Mouse (Mus musculus) lung, postnatal 0 days (tissue): ENCODE measurements around the gene Cd180. TPM values are rescaled to one million over a fixed set of nuclear protein-coding genes. Genes with fewer than 3 reads are reported as not detected.

Experiments used
- ATAC-seq: fragments of 200-750 bp; cut with Nextera tagmentation; 2 replicates; pipeline ENCODE4 v1.8.0; 2017; ENCODE audit warnings: moderate library complexity
- DNase-seq: peaks from one replicate; pipeline ENCODE4 v3.0.0-alpha.2; 2016; ENCODE audit warnings: low spot score
- H3K27ac ChIP-seq: fragments of 300-500 bp; sonication (generic); 2 replicates; pipeline ENCODE4 v1.5.1; 2014; ENCODE audit warnings: antibody characterized with exemption, mild to moderate bottlenecking, low read length, mixed read lengths
- H3K27me3 ChIP-seq: fragments of 300-500 bp; sonication (generic); replicated peaks from 2 replicates; pipeline ENCODE4 v1.6.1; 2014; ENCODE audit warnings: low read length, mixed read lengths; ENCODE audit not compliant: insufficient read depth
- H3K36me3 ChIP-seq: fragments of 300-500 bp; sonication (generic); 2 replicates; pipeline ENCODE4 v1.6.1; 2014; ENCODE audit warnings: low read length, mixed read lengths; ENCODE audit not compliant: insufficient read depth
- H3K4me1 ChIP-seq: fragments of 300-500 bp; sonication (generic); 2 replicates; pipeline ENCODE4 v1.6.1; 2014; ENCODE audit warnings: antibody characterized with exemption, low read depth, low read length, mixed read lengths; ENCODE audit not compliant: insufficient read depth
- H3K4me2 ChIP-seq: fragments of 300-500 bp; sonication (generic); replicated peaks from 2 replicates; pipeline ENCODE4 v1.6.1; 2014; ENCODE audit warnings: low read depth, mild to moderate bottlenecking, low read length, moderate library complexity, mixed read lengths
- H3K4me3 ChIP-seq: fragments of 300-500 bp; sonication (generic); 2 replicates; pipeline ENCODE4 v1.5.1; 2014; ENCODE audit warnings: low read depth, low read length
- H3K9ac ChIP-seq: fragments of 300-500 bp; sonication (generic); replicated peaks from 2 replicates; pipeline ENCODE4 v1.6.1; 2014; ENCODE audit warnings: low read depth, mild to moderate bottlenecking
- H3K9me3 ChIP-seq: fragments of 300-500 bp; sonication (generic); 2 replicates; pipeline ENCODE4 v1.6.1; 2016; ENCODE audit warnings: low read length, mixed read lengths
- CTCF ChIP-seq: IDR thresholded peaks from 2 replicates; pipeline ENCODE4 v1.5.1; 2016; ENCODE audit warnings: antibody characterized with exemption, mild to moderate bottlenecking
- EP300 ChIP-seq: IDR thresholded peaks from 2 replicates; pipeline ENCODE4 v1.6.1; 2016; ENCODE audit warnings: antibody characterized with exemption, mild to moderate bottlenecking, control low read depth
- WGBS: fragments of 180-500 bp; shearing (Covaris S2); extraction: QIAGEN DNeasy Blood & Tissue Kit; methylation state at CpG from one replicate; pipeline ENCODE4 v1.1.7; 2014; 5-methylcytosine and 5-hydroxymethylcytosine counted together
- polyA plus RNA-seq: library from polyadenylated mRNA; unstranded; fragments of >200 nt; fragmentation: Nextera tagmentation; extraction: Ambion mirVana; gene quantifications from 2 replicates; pipeline ENCODE4 v1.2.1, GENCODE M21; 2015

Cd180 gene
- polyA plus RNA-seq, 1 experiment from 2014 or later, result 0.67 TPM

DNA sequence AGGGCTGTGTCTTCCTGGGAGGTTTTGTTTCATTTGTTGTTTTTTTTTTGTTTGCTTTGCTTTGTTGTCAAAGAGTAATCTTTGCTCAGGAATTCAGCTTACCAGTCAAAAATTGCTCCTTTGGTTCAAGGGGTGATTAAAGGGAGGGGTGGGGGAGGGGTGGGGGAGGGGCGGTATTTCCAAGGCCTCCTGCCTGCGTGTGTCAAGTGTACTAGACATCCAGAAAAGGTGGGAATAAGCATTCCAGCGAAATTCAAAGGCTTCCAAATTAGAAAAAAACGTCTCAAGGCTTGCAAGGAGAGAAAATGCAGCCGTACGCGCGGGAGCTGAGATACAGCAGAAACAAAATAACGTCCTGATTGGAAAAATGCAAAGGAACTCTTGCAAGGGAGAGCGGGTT, 5.0 kb downstream of the Cd180 start:
- Histone ChIP-seq H3K27me3 (no peaks in the 10 kb centered on the region), H3K9me3 (no peaks in the 10 kb centered on the region), H3K9ac (no peak overlapping the region), H3K27ac (peak overlapping the region; percentile 17; the same call in 1 of the 2 replicates), H3K4me3 (peak overlapping the region; percentile 23), H3K4me2 (peak overlapping the region; percentile 48), H3K36me3 (no peaks in the 10 kb centered on the region), H3K4me1 (peaks cover 4% of the 10 kb centered on the region; the same call in 1 of the 2 replicates)
- 3% methylated on average over 10 of the region's 10 CpGs for WGBS
- TF ChIP-seq EP300 (no peak), CTCF (no peak)
- DNase-seq (no peak), ATAC-seq (no peak)

DNA sequence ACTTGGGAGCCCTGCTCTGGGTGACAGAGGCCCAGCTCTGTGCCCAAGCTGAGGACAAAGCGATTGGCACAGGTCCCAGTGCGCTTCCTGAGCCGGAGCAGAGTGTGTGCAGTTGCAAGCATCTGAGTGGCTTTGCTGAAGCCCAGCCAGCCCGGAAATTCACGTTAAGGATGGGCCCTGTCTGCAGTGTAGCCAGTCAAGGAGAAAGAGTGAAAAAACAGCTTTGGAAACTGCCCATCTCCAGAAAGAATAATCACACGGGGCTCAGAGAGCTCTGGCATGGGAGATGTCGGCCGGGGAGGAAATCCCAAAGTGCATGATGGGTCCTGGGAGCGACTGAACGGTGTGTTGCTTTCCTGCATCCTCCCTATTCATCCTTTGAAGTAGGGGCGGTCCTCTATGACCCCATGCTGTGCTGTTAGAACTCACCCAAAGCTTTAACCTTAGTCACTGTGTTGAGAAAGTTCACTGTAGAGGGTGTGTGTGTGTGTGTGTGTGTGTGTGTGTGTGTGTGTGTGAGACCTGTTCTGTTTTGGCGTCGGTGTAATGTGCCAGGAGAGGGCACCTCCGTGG, 5.5 kb downstream of the Cd180 start:
- TF ChIP-seq CTCF (no peak), EP300 (no peak)
- H3K27ac ChIP-seq, result peak overlapping the region; percentile 17; the same call in 1 of the 2 replicates
- DNase-seq (peak; percentile 80), ATAC-seq (peak; percentile 93)
- H3K4me1 ChIP-seq, result peaks cover 4% of the 10 kb centered on the region; the same call in 1 of the 2 replicates
- no peaks in the 10 kb centered on the region for H3K9me3 ChIP-seq
- 27% methylated on average over 14 of the region's 14 CpGs for WGBS
- H3K27me3 ChIP-seq, result no peaks in the 10 kb centered on the region
- no peaks in the 10 kb centered on the region for H3K36me3 ChIP-seq
- peak overlapping the region; percentile 23 for H3K4me3 ChIP-seq
- peak overlapping the region; percentile 48 for H3K4me2 ChIP-seq
- H3K9ac ChIP-seq, result no peak overlapping the region

DNA sequence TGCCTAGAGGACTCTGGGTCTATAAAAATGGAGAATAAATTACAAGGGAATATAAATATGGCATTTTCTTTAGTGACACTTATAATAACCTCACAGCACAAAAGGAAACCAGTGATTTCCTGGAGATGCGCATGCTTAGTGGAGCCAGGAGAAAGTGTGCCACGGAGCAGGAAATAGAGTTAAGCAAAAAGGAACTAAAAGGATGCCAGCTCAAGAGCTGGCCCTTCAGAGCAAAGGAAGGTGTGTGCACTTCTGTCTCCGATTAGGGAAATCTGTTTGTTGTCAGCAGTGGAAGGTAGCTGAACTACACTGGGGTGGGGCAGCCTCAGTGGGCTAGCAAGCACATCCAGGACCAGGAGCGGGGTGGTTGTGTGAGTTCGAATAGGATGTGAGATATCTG, 6.8 kb downstream of the Cd180 start:
- Histone ChIP-seq H3K36me3 (no peaks in the 10 kb centered on the region), H3K9ac (no peak overlapping the region), H3K4me2 (no peak overlapping the region), H3K9me3 (no peaks in the 10 kb centered on the region), H3K27ac (no peak overlapping the region), H3K4me1 (peaks cover 4% of the 10 kb centered on the region; the same call in 1 of the 2 replicates), H3K27me3 (no peaks in the 10 kb centered on the region), H3K4me3 (no peak overlapping the region)
- ATAC-seq, result no peak
- peak; percentile 17 for DNase-seq
- WGBS, result 70% methylated on average over 5 of the region's 5 CpGs
- TF ChIP-seq EP300 (no peak), CTCF (no peak)

DNA sequence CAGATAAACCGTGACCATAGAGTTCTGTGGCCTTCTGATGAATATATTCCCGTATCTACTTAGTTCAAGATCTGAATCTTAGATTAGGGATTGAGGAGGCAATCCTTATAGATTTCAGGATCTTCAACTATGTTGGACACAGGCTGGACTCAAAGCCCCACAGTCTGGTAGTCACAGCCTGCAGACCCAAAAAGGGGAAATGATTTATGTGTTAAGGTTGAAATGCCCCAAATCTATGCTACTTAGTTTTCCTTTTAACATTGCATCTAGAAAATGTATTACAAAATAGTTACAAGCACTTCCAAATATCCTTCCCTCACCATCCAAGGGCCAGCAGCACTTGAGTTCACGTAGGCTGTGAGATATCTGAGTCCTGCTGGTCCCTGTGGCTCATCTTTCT, 7.4 kb downstream of the Cd180 start:
- H3K9me3 ChIP-seq, result no peaks in the 10 kb centered on the region
- H3K4me1 ChIP-seq, result peaks cover 4% of the 10 kb centered on the region; the same call in 1 of the 2 replicates
- no peaks in the 10 kb centered on the region for H3K36me3 ChIP-seq
- DNase-seq, result no peak
- no peak overlapping the region for H3K9ac ChIP-seq
- H3K4me2 ChIP-seq, result no peak overlapping the region
- H3K4me3 ChIP-seq, result no peak overlapping the region
- ATAC-seq, result no peak
- no peak overlapping the region for H3K27ac ChIP-seq
- WGBS, result 87% methylated on average over 3 of the region's 3 CpGs
- no peak for TF ChIP-seq EP300
- H3K27me3 ChIP-seq, result no peaks in the 10 kb centered on the region

DNA sequence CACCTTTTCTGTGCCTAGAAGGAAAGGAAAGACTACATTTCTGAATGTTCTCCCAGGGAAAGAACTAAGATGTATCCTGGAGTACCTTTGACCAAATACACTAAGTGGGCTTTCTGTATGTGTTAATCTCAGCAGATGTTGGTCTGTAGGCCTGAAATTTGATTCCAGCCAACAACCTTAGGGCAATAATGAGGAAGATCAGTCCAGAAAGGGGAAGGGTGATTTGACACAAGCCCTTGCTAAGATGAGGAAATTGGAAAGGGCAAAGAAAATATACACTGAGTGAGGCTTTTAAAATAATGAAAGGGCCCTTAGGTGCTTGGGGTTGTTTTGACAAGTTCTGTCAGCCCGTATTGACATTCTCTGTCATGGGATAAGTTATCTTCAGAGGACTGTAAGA, 23.6 kb downstream of the Cd180 start:
- H3K36me3 ChIP-seq, result no peaks in the 10 kb centered on the region
- DNase-seq (no peak), ATAC-seq (no peak)
- H3K27ac ChIP-seq, result no peak overlapping the region
- no peaks in the 10 kb centered on the region for H3K9me3 ChIP-seq
- no peaks in the 10 kb centered on the region for H3K4me1 ChIP-seq
- H3K27me3 ChIP-seq, result no peaks in the 10 kb centered on the region
- no peak for TF ChIP-seq CTCF
- no peak for TF ChIP-seq EP300
- H3K4me2 ChIP-seq, result no peak overlapping the region
- no peak overlapping the region for H3K4me3 ChIP-seq
- no peak overlapping the region for H3K9ac ChIP-seq
- WGBS, result 54% methylated on average over 1 of the region's 1 CpGs

DNA sequence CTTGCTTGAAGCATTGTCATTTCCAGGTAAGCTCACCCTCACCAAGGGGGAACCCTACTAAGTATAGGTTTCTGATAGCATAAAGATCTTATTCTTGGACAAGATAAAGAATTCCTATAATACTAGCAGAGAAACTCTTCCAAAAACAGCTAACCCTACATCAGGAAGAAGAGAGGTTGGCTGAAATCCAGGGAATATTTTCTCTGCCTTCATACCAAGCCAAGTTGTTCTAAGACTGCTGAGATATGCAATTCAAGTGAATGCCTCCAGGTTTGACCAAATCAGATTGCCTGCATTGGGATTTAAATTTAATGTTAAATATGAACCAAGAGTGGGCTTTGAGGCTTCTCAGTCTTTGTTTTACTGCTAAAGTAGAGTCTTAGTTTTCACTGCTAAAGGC, 32.1 kb downstream of the Cd180 start:
- Histone ChIP-seq H3K4me3 (no peak overlapping the region), H3K9ac (no peak overlapping the region), H3K9me3 (no peaks in the 10 kb centered on the region), H3K27ac (no peak overlapping the region), H3K4me2 (no peak overlapping the region), H3K36me3 (no peaks in the 10 kb centered on the region), H3K27me3 (no peaks in the 10 kb centered on the region), H3K4me1 (no peaks in the 10 kb centered on the region)
- no peak for ATAC-seq
- TF ChIP-seq CTCF (no peak), EP300 (no peak)
- DNase-seq, result no peak

DNA sequence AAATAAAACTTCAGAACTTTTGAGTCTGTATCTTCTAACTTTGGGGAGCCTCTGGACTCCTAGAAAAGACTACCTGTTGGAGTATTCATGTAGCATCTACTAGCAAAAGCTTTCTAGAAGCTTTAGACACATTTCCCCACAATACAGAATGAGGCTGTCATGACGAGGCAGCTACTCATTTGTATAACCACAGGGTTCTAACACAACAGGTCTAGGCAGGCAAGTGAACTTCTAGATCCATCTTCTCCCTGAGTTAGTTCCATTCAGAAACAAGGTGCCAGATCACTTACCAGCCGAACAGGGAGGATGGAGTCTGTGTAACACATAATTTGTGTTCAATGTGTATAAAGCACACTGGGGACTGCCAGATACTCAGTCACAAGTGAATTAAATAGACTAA, 32.5 kb downstream of the Cd180 start:
- Histone ChIP-seq H3K9ac (no peak overlapping the region), H3K36me3 (no peaks in the 10 kb centered on the region), H3K27me3 (no peaks in the 10 kb centered on the region), H3K9me3 (no peaks in the 10 kb centered on the region), H3K27ac (no peak overlapping the region), H3K4me3 (no peak overlapping the region), H3K4me1 (no peaks in the 10 kb centered on the region), H3K4me2 (no peak overlapping the region)
- TF ChIP-seq EP300, result no peak
- no peak for TF ChIP-seq CTCF
- 77% methylated on average over 2 of the region's 2 CpGs for WGBS
- ATAC-seq (no peak), DNase-seq (no peak)
